Mouse (Mus musculus): Measurements from ENCODE around the gene Prm3. TPM values are rescaled to one million over a fixed set of nuclear protein-coding genes. Genes with fewer than 3 reads are reported as not detected.
A peak's percentile ranks its signal among the peaks of the same experiment; 100 is the strongest.

Prm3 gene
- polyA plus RNA-seq (2012; rRNA removed) (not detected in 2 replicates), polyA plus RNA-seq (2014; fragmentation: Nextera tagmentation; extraction: Ambion mirVana) (not detected in 2 replicates)

- DNase-seq (ENCODE audit: low spot score) (no peak), ATAC-seq (ENCODE audit: low FRiP score, low read depth) (no peak)
- Histone ChIP-seq H3K36me3 (ENCODE audit: control insufficient read depth, insufficient read depth, low read length) (no peaks in the 10 kb centered on the region), H3K4me3 (replicated peaks; ENCODE audit: low read length) (no peak within 1 kb of the TSS), H3K4me1 (ENCODE audit: control insufficient read depth, insufficient read depth, low read length) (peaks cover 6% of the 10 kb centered on the region; the same call in 1 of the 2 replicates), H3K27me3 (ENCODE audit: control insufficient read depth, insufficient read depth, low read length) (0 out of 2 replicates have a peak, but pooled peaks cover 2% of the 10 kb centered on the region), H3K9ac (ENCODE audit: low read depth, low read length, severe bottlenecking) (no peak within 1 kb of the TSS), H3K9me3 (ENCODE audit: control insufficient read depth, low read length) (no peaks in the 10 kb centered on the region), H3K27ac (replicated peaks; ENCODE audit: low read depth, low read length) (no peak within 1 kb of the TSS), H3K4me2 (replicated peaks; ENCODE audit: low read depth, low read length, severe bottlenecking) (no peak within 1 kb of the TSS)
- TF ChIP-seq POLR2A (IDR thresholded peaks at IDR 0.05; ENCODE audit: borderline replicate concordance, extremely low read depth, insufficient read depth, insufficient read length) = no peak
- 64% methylated on average over 9 of the region's 9 CpGs for WGBS
These were observed at the start of gene Prm3 for GRCm38 (mm10) chr16:10790702-10791101. Prm3 (minus strand) TSS chr16:10790914.

DNA sequence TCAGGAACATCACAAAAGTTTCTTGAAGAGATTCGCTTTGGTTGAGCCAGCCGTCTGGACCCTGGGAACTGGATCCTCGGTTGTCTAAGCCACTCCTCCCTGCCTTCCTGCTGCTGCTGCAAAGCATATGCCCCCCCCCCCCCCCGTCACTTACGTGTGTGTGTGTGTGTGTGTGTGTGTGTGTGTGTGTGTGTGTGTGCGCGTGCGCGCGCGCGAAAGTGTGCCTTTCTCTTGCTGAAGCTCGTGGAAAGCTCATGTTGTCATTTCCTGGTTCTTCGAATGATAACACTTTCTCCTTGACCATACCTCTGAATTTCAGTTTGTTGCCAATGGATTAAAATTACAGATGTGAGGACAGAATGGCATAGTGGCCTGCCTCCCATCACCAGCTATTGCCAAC, 49.3 kb upstream of the Prm3 start:
- DNase-seq (ENCODE audit: low spot score) (no peak), ATAC-seq (ENCODE audit: low FRiP score, low read depth) (no peak)
- H3K27me3 ChIP-seq (ENCODE audit: control insufficient read depth, insufficient read depth, low read length) = no peaks in the 10 kb centered on the region
- H3K9ac ChIP-seq (ENCODE audit: low read depth, low read length, severe bottlenecking) = no peak overlapping the region
- no peak overlapping the region for H3K27ac ChIP-seq (replicated peaks; ENCODE audit: low read depth, low read length)
- no peak overlapping the region for H3K4me2 ChIP-seq (replicated peaks; ENCODE audit: low read depth, low read length, severe bottlenecking)
- peaks cover 33% of the 10 kb centered on the region for H3K4me1 ChIP-seq (ENCODE audit: control insufficient read depth, insufficient read depth, low read length)
- no peak for TF ChIP-seq POLR2A (IDR thresholded peaks at IDR 0.05; ENCODE audit: borderline replicate concordance, extremely low read depth, insufficient read depth, insufficient read length)
- H3K9me3 ChIP-seq (ENCODE audit: control insufficient read depth, low read length) = no peaks in the 10 kb centered on the region
- H3K4me3 ChIP-seq (replicated peaks; ENCODE audit: low read length) = no peak overlapping the region
- H3K36me3 ChIP-seq (ENCODE audit: control insufficient read depth, insufficient read depth, low read length) = no peaks in the 10 kb centered on the region
- WGBS = 82% methylated on average over 11 of the region's 14 CpGs

- 34% methylated on average over 10 of the region's 10 CpGs for WGBS
- H3K27me3 ChIP-seq (ENCODE audit: control insufficient read depth, insufficient read depth, low read length) = no peaks in the 10 kb centered on the region
- H3K9ac ChIP-seq (ENCODE audit: low read depth, low read length, severe bottlenecking) = no peak overlapping the region
- H3K4me3 ChIP-seq (replicated peaks; ENCODE audit: low read length) = no peak overlapping the region
- ATAC-seq (ENCODE audit: low FRiP score, low read depth) (no peak), DNase-seq (ENCODE audit: low spot score) (no peak)
- no peak overlapping the region; the same call in 1 of the 2 replicates for H3K4me2 ChIP-seq (replicated peaks; ENCODE audit: low read depth, low read length, severe bottlenecking)
- no peaks in the 10 kb centered on the region for H3K9me3 ChIP-seq (ENCODE audit: control insufficient read depth, low read length)
- H3K27ac ChIP-seq (replicated peaks; ENCODE audit: low read depth, low read length) = peak overlapping the region; percentile 67
- peaks cover 26% of the 10 kb centered on the region for H3K4me1 ChIP-seq (ENCODE audit: control insufficient read depth, insufficient read depth, low read length)
- H3K36me3 ChIP-seq (ENCODE audit: control insufficient read depth, insufficient read depth, low read length) = no peaks in the 10 kb centered on the region
- TF ChIP-seq POLR2A (IDR thresholded peaks at IDR 0.05; ENCODE audit: borderline replicate concordance, extremely low read depth, insufficient read depth, insufficient read length) = no peak
These were observed 48.0 kb upstream of the Prm3 start for GRCm38 (mm10) chr16:10838487-10839245.

DNA sequence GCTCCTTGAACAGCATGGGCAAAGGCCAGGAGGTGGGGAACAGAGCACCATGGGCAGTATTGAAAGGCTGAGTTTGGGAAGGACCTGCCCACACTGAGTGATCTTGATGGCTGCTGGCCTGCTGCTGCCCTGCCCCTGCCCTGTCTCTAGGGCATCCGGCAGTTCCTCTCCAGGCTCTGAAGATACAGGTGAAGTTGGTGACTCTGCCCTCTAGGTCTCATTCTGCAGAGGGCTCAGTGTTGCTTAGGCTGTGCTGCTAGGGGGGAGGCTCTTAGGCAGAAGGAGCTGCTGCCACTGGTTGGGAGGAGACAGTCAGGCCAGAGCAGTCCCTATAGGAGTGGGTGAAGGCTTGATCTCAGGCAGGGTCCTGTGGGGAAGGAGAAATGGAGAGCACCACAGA, 47.2 kb upstream of the Prm3 start:
- DNase-seq (ENCODE audit: low spot score) (no peak), ATAC-seq (ENCODE audit: low FRiP score, low read depth) (no peak)
- Histone ChIP-seq H3K9me3 (ENCODE audit: control insufficient read depth, low read length) (no peaks in the 10 kb centered on the region), H3K4me2 (replicated peaks; ENCODE audit: low read depth, low read length, severe bottlenecking) (no peak overlapping the region), H3K9ac (ENCODE audit: low read depth, low read length, severe bottlenecking) (no peak overlapping the region), H3K36me3 (ENCODE audit: control insufficient read depth, insufficient read depth, low read length) (no peaks in the 10 kb centered on the region), H3K4me3 (replicated peaks; ENCODE audit: low read length) (no peak overlapping the region), H3K27ac (replicated peaks; ENCODE audit: low read depth, low read length) (peak overlapping the region; percentile 67; the same call in 1 of the 2 replicates), H3K4me1 (ENCODE audit: control insufficient read depth, insufficient read depth, low read length) (peaks cover 21% of the 10 kb centered on the region), H3K27me3 (ENCODE audit: control insufficient read depth, insufficient read depth, low read length) (no peaks in the 10 kb centered on the region)
- TF ChIP-seq POLR2A (IDR thresholded peaks at IDR 0.05; ENCODE audit: borderline replicate concordance, extremely low read depth, insufficient read depth, insufficient read length) = no peak
- 90% methylated on average over 1 of the region's 1 CpGs for WGBS

- Histone ChIP-seq H3K9ac (ENCODE audit: low read depth, low read length, severe bottlenecking) (no peak overlapping the region), H3K4me1 (ENCODE audit: control insufficient read depth, insufficient read depth, low read length) (peaks cover 20% of the 10 kb centered on the region), H3K9me3 (ENCODE audit: control insufficient read depth, low read length) (no peaks in the 10 kb centered on the region), H3K27me3 (ENCODE audit: control insufficient read depth, insufficient read depth, low read length) (no peaks in the 10 kb centered on the region), H3K4me2 (replicated peaks; ENCODE audit: low read depth, low read length, severe bottlenecking) (no peak overlapping the region), H3K36me3 (ENCODE audit: control insufficient read depth, insufficient read depth, low read length) (no peaks in the 10 kb centered on the region), H3K4me3 (replicated peaks; ENCODE audit: low read length) (no peak overlapping the region), H3K27ac (replicated peaks; ENCODE audit: low read depth, low read length) (no peak overlapping the region)
- WGBS = 76% methylated on average over 3 of the region's 3 CpGs
- DNase-seq (ENCODE audit: low spot score) (no peak), ATAC-seq (ENCODE audit: low FRiP score, low read depth) (no peak)
- no peak for TF ChIP-seq POLR2A (IDR thresholded peaks at IDR 0.05; ENCODE audit: borderline replicate concordance, extremely low read depth, insufficient read depth, insufficient read length)
These were observed 46.5 kb upstream of the Prm3 start for GRCm38 (mm10) chr16:10837250-10837649.

Measured in limb, embryonic 14.5 days (tissue).